Mouse (Mus musculus): ENCODE measurements around the gene Kazald1.

GRCm38 (mm10) chr19:45032570-45033332 is 42.3 kb upstream of the Kazald1 start:
- TF ChIP-seq CTCF (IDR thresholded peaks at IDR 0.05; ENCODE audit: low read depth) (peak; percentile 52), EP300 (IDR thresholded peaks at IDR 0.05; ENCODE audit: low read depth) (no peak)

Measured in heart, postnatal 0 days (tissue).